Mouse (Mus musculus): ENCODE results near the gene Fcgr4. TPM values are rescaled to one million over a fixed set of nuclear protein-coding genes. Genes with fewer than 3 reads are reported as not detected.

The Fcgr4 gene
- polyA plus RNA-seq, 1 experiment: not detected

- Histone ChIP-seq H3K9me3 (ENCODE audit: control insufficient read depth, low read length) (peaks cover 3% of the 10 kb centered on the region; the same call in 1 of the 2 replicates), H3K4me3 (replicated peaks) (no peak overlapping the region)
- TF ChIP-seq GATA1 (IDR thresholded peaks at IDR 0.05; ENCODE audit: low read length) (no peak), TAL1 (IDR thresholded peaks at IDR 0.05; ENCODE audit: low read length) (no peak)
Observed at GRCm38 (mm10) chr1:171039880-171040279, 21.2 kb downstream of the Fcgr4 start.

GRCm38 (mm10) chr1:171043594-171044153 lies 25.0 kb downstream of the Fcgr4 start:
- Histone ChIP-seq H3K36me3 (ENCODE audit: control insufficient read depth) (no peaks in the 10 kb centered on the region), H3K9me3 (ENCODE audit: control insufficient read depth, low read length) (peaks cover 3% of the 10 kb centered on the region; the same call in 1 of the 2 replicates), H3K4me3 (replicated peaks) (peak overlapping the region; percentile 64), H3K4me1 (ENCODE audit: control insufficient read depth) (peaks cover 10% of the 10 kb centered on the region), H3K27me3 (ENCODE audit: control insufficient read depth) (peaks cover 8% of the 10 kb centered on the region)
- no peak for TF ChIP-seq TAL1 (IDR thresholded peaks at IDR 0.05; ENCODE audit: low read length)
- TF ChIP-seq GATA1 (IDR thresholded peaks at IDR 0.05; ENCODE audit: low read length): no peak

More at GRCm38 (mm10) chr1:171039880-171040279, 21.2 kb downstream of the Fcgr4 start:
- Histone ChIP-seq H3K27me3 (ENCODE audit: control insufficient read depth) (peaks cover 16% of the 10 kb centered on the region), H3K36me3 (ENCODE audit: control insufficient read depth) (no peaks in the 10 kb centered on the region), H3K4me1 (ENCODE audit: control insufficient read depth) (peaks cover 29% of the 10 kb centered on the region)

GRCm38 (mm10) chr1:171044365-171045078 lies 25.8 kb downstream of the Fcgr4 start:
- peaks cover 3% of the 10 kb centered on the region; the same call in 1 of the 2 replicates for H3K9me3 ChIP-seq (ENCODE audit: control insufficient read depth, low read length)
- H3K4me1 ChIP-seq (ENCODE audit: control insufficient read depth): peaks cover 8% of the 10 kb centered on the region
- H3K27me3 ChIP-seq (ENCODE audit: control insufficient read depth): peaks cover 8% of the 10 kb centered on the region
- TF ChIP-seq GATA1 (IDR thresholded peaks at IDR 0.05; ENCODE audit: low read length) (no peak), TAL1 (IDR thresholded peaks at IDR 0.05; ENCODE audit: low read length) (no peak)
- H3K36me3 ChIP-seq (ENCODE audit: control insufficient read depth): no peaks in the 10 kb centered on the region
- peak overlapping the region; percentile 64 for H3K4me3 ChIP-seq (replicated peaks)

- TF ChIP-seq GATA1 (IDR thresholded peaks at IDR 0.05; ENCODE audit: low read length) (no peak), TAL1 (IDR thresholded peaks at IDR 0.05; ENCODE audit: low read length) (no peak)
- peaks cover 4% of the 10 kb centered on the region for H3K27me3 ChIP-seq (ENCODE audit: control insufficient read depth)
- H3K9me3 ChIP-seq (ENCODE audit: control insufficient read depth, low read length): peaks cover 3% of the 10 kb centered on the region; the same call in 1 of the 2 replicates
- peak overlapping the region; percentile 64 for H3K4me3 ChIP-seq (replicated peaks)
- H3K36me3 ChIP-seq (ENCODE audit: control insufficient read depth): no peaks in the 10 kb centered on the region
- H3K4me1 ChIP-seq (ENCODE audit: control insufficient read depth): peaks cover 8% of the 10 kb centered on the region
Observed at GRCm38 (mm10) chr1:171045079-171045465, 26.4 kb downstream of the Fcgr4 start.

- Histone ChIP-seq H3K27me3 (ENCODE audit: control insufficient read depth) (no peaks in the 10 kb centered on the region), H3K36me3 (ENCODE audit: control insufficient read depth) (no peaks in the 10 kb centered on the region), H3K4me1 (ENCODE audit: control insufficient read depth) (peaks cover 8% of the 10 kb centered on the region), H3K4me3 (replicated peaks) (no peak overlapping the region), H3K9me3 (ENCODE audit: control insufficient read depth, low read length) (peaks cover 3% of the 10 kb centered on the region; the same call in 1 of the 2 replicates)
- TF ChIP-seq TAL1 (IDR thresholded peaks at IDR 0.05; ENCODE audit: low read length) (no peak), GATA1 (IDR thresholded peaks at IDR 0.05; ENCODE audit: low read length) (no peak)
Observed at GRCm38 (mm10) chr1:171046501-171046900, 27.8 kb downstream of the Fcgr4 start.

- no peak overlapping the region for H3K4me3 ChIP-seq (replicated peaks)
- H3K27me3 ChIP-seq (ENCODE audit: control insufficient read depth): no peaks in the 10 kb centered on the region
- H3K9me3 ChIP-seq (ENCODE audit: control insufficient read depth, low read length): no peaks in the 10 kb centered on the region
Observed at GRCm38 (mm10) chr1:171049263-171049662, 30.5 kb downstream of the Fcgr4 start.

GRCm38 (mm10) chr1:171050774-171051173 lies 32.1 kb downstream of the Fcgr4 start:
- H3K4me1 ChIP-seq (ENCODE audit: control insufficient read depth): no peaks in the 10 kb centered on the region
- no peak for TF ChIP-seq TAL1 (IDR thresholded peaks at IDR 0.05; ENCODE audit: low read length)
- no peak for TF ChIP-seq GATA1 (IDR thresholded peaks at IDR 0.05; ENCODE audit: low read length)
- H3K36me3 ChIP-seq (ENCODE audit: control insufficient read depth): no peaks in the 10 kb centered on the region
- no peak overlapping the region for H3K4me3 ChIP-seq (replicated peaks)
- H3K9me3 ChIP-seq (ENCODE audit: control insufficient read depth, low read length): no peaks in the 10 kb centered on the region
- H3K27me3 ChIP-seq (ENCODE audit: control insufficient read depth): no peaks in the 10 kb centered on the region

More at GRCm38 (mm10) chr1:171049263-171049662, 30.5 kb downstream of the Fcgr4 start:
- TF ChIP-seq GATA1 (IDR thresholded peaks at IDR 0.05; ENCODE audit: low read length) (no peak), TAL1 (IDR thresholded peaks at IDR 0.05; ENCODE audit: low read length) (no peak)
- H3K36me3 ChIP-seq (ENCODE audit: control insufficient read depth): no peaks in the 10 kb centered on the region
- peaks cover 3% of the 10 kb centered on the region for H3K4me1 ChIP-seq (ENCODE audit: control insufficient read depth)

GRCm38 (mm10) chr1:171053305-171053704 lies 34.6 kb downstream of the Fcgr4 start:
- TF ChIP-seq TAL1 (IDR thresholded peaks at IDR 0.05; ENCODE audit: low read length) (no peak), GATA1 (IDR thresholded peaks at IDR 0.05; ENCODE audit: low read length) (no peak)
- Histone ChIP-seq H3K9me3 (ENCODE audit: control insufficient read depth, low read length) (no peaks in the 10 kb centered on the region), H3K36me3 (ENCODE audit: control insufficient read depth) (no peaks in the 10 kb centered on the region), H3K27me3 (ENCODE audit: control insufficient read depth) (no peaks in the 10 kb centered on the region), H3K4me1 (ENCODE audit: control insufficient read depth) (no peaks in the 10 kb centered on the region), H3K4me3 (replicated peaks) (no peak overlapping the region)

GRCm38 (mm10) chr1:171057253-171057652 lies 38.5 kb downstream of the Fcgr4 start:
- Histone ChIP-seq H3K27me3 (ENCODE audit: control insufficient read depth) (no peaks in the 10 kb centered on the region), H3K4me3 (replicated peaks) (no peak overlapping the region), H3K36me3 (ENCODE audit: control insufficient read depth) (no peaks in the 10 kb centered on the region), H3K9me3 (ENCODE audit: control insufficient read depth, low read length) (no peaks in the 10 kb centered on the region), H3K4me1 (ENCODE audit: control insufficient read depth) (peaks cover 10% of the 10 kb centered on the region)
- no peak for TF ChIP-seq TAL1 (IDR thresholded peaks at IDR 0.05; ENCODE audit: low read length)
- TF ChIP-seq GATA1 (IDR thresholded peaks at IDR 0.05; ENCODE audit: low read length): no peak

Data from erythroblast, embryonic 14.5 days (primary cell).